Mouse (Mus musculus): ENCODE results near the gene C2.
A peak's percentile ranks its signal among the peaks of the same experiment; 100 is the strongest.

Gene C2

DNA sequence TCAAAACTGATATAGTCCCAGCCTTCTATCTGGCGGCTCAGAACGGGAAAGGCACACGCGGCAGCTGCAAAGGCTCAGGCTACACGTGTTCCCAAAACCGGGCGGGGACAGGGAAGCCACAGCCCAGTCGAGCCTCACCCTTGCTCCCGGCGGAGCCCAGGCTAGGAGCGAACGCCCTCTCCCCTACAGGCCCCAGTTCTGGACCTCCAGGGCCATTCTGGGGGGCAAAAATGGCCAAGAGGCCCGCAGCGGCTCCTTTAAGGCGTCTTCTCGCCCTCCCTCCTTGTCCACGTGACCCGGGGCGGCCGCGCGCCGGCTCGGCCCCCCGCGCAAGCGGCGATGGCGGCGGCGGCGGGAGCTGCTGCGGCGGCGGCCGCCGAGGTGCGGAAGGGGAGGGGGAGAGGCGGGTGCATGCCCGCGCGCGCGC, at the start of gene C2, which contains the start of gene Ehmt2:
Gene C2 (minus strand): TSS at position 106 of the 427 bp plus-strand sequence.
Gene Ehmt2 (plus strand): TSS at position 310 of the 427 bp plus-strand sequence.
- peak; percentile 87 for DNase-seq

DNA sequence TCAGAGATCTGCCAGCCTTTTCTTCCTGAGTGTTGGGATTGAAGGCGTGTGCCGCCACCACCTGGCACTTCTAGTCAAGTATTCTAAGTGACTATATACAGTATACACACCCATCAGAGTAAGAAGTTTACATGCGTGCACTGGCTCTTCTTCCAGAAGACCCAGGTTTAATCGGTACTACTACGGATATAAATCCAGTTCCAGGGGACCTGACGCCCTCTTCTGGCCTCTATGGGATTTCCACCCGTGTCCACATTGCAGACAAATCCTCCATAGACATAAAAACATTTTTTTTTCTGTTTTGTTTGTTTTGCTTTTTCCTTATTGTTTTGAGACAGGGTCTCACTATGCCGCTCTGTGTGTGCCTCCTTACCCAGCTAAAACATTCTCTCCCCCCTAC, 49.5 kb upstream of the C2 start:
- DNase-seq = peak; percentile 56

DNA sequence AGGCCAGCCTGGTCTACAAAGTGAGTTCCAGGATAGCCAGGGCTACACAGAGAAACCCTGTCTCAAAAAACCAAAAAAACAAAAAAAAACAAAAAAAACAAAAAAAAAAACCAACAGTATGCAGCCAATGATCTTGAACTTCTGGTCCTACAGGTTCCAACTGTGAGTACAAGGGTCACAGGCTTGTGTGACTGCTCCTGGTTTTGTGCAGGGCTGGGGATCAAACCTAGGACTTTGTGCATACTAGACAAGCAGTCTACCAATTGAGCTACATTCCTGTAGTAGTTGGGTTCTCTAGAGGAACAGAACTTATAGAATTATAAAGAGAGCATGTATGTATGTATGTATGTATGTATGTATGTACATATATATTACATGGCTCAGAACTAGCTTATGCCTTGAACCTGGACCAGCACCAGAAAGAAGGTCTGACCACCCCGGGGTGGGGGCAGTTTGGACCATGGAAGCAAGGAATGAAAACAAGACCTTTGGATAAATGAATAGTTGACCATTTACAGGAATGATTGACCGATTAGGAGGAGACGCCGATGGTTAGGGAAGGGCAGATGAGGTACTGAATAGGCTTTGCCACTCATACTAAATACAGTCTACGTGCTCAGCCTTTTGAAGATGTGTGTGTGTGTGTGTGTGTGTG, 48.5 kb upstream of the C2 start:
- no peak for DNase-seq

DNA sequence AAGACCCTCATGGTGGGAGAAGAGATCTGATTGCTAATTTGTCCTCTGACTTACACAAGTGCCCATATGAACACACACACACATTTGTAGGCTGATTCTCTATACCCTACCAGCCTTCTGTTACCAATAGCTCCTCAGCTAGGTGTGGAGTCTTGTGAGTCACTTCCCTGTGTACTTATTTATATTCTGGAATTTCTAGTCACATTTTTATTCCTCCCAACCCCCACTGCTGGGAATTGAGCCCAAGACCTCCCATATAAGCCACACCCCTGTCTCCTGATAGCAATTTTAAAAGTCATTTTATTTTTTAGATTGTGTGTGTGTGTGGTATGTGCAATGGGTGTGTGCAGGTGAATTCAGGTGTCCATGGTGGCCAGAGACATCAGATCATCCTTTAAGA, 46.3 kb upstream of the C2 start:
- no peak for DNase-seq

- DNase-seq = no peak
Observed at GRCm38 (mm10) chr17:34943128-34943815, 45.2 kb upstream of the C2 start.

GRCm38 (mm10) chr17:34941344-34942041, 43.4 kb upstream of the C2 start:
- DNase-seq = peak; percentile 41

DNA sequence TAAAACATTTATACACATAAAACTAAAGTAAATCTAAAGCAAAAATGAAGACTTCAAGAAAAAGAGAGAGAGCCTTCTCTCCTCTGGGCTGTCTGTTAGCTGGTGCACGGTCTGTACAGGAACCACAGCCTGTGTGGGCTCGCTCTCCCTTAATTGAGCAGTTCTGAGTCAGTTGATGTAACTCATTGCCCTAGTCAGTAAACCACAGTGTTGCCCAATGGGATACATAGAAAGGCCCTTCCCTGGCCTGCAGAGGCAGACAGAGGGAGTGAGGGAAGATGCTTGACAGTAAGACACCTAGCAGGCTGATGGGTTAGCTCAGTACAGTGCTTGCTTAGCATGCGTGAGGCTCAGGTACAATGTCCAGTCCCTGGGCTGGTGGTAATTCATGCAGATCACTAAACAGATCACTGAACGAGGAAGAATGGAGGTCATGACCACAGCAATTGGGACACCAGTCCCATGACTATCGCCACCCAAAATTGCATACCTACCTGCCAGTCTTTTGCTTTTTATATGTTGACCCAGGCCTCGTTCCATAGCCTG, 40.0 kb upstream of the C2 start:
- DNase-seq = no peak

DNA sequence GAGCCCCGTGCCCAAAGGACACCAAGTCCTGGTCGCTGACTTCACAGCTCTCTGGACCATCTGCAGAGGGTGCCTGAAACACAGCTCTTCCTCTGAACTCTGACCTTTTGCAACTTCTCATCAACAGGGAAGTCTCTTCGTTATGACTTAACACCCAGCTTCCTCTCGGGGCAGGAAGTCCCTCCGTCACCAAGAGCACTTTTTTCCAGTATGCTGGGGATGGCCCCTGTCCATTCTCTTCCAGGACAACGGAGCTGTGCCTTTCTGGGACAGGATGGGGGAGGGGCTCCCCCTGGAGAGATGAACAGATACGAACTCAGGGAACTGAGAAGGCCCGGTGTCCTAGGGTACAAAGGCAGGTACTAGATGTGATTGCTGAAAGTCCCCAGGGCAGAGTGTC, 36.8 kb upstream of the C2 start:
- DNase-seq = no peak

DNA sequence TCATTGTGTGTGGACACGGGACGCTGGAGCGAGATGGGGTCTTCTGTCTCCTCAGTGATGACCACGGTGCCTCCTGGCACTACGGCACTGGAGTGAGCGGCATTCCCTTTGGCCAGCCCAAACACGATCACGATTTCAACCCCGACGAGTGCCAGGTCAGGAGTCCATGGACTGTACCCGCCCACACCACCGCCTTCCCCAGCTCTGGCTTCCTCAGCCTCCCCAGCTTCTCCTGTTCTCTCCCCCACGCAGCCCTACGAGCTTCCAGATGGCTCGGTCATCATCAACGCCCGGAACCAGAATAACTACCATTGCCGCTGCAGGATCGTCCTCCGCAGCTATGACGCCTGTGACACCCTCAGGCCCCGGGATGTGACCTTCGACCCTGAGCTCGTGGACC, 36.0 kb upstream of the C2 start:
- DNase-seq = no peak

DNA sequence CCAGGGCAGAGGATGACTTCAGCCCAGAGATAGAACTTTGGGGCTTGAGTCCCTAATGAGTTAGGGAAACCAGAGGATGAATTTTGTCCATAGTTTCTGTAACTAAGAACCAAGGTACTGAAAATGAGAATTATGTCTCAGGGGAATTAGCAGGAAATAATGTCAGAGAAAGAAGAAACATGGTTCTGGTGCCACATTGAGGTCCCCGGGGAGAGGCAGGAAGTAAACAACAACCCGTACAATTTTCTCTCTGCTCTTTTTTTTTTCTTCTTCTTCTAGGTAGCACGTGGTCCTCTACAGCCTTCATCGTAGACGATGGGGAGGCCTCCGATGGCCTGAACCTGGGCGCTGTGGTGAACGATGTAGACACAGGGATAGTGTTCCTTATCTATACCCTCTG, 34.2 kb upstream of the C2 start:
- DNase-seq = no peak

- DNase-seq = peak; percentile 52
Observed at GRCm38 (mm10) chr17:34931735-34932098, 33.7 kb upstream of the C2 start.

GRCm38 (mm10) chr17:34931061-34931734, 33.1 kb upstream of the C2 start, which contains the start of gene Neu1:
Gene Neu1, plus strand, starts transcription at chr17:34931253.
- peak; percentile 99 for DNase-seq

DNA sequence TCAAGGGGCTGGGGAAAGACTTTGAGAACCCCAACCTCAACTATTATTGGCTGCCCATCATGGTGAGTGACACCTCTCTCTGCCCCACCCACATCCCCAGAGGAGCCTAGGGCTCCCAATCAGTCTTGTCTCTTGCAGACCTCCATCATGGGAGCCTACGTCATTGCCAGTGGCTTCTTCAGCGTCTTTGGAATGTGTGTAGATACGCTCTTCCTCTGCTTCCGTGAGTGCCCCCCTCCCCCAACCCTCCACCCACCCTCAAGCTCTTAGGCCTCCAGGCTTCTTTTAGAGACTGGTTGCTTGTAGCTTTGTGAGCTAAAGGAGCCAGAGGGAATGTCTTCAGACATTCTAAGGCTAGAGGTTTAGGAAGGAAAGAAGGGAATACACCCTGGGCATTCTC, 30.8 kb upstream of the C2 start:
- DNase-seq = no peak

- DNase-seq = no peak
Observed at GRCm38 (mm10) chr17:34927306-34928019, 29.4 kb upstream of the C2 start.

GRCm38 (mm10) chr17:34924258-34924657, 26.2 kb upstream of the C2 start:
- DNase-seq = no peak

- DNase-seq = peak; percentile 22
Observed at GRCm38 (mm10) chr17:34922939-34923338, 24.9 kb upstream of the C2 start.

DNA sequence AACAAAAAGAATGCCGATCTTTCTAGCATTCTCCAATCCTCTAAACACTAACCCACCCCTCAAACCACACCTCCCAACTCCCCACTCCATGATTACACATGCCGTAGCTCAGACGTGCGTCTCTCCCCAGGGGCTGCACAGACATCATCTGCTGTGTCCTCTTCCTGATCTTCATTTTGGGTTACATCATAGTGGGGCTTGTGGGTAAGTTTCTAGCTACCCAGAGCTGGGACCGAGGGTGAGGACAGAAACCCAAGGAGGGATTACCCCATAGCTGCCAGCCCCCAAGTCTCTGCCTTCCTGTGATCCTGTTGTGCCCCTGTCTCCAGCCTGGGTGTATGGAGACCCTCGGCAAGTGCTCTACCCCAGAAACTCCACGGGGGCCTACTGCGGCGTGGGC, 19.1 kb upstream of the C2 start:
- no peak for DNase-seq

- DNase-seq = no peak
Observed at GRCm38 (mm10) chr17:34916316-34916715, 18.3 kb upstream of the C2 start.

- peak; percentile 35 for DNase-seq
Observed at GRCm38 (mm10) chr17:34915410-34915831, 17.4 kb upstream of the C2 start.

DNA sequence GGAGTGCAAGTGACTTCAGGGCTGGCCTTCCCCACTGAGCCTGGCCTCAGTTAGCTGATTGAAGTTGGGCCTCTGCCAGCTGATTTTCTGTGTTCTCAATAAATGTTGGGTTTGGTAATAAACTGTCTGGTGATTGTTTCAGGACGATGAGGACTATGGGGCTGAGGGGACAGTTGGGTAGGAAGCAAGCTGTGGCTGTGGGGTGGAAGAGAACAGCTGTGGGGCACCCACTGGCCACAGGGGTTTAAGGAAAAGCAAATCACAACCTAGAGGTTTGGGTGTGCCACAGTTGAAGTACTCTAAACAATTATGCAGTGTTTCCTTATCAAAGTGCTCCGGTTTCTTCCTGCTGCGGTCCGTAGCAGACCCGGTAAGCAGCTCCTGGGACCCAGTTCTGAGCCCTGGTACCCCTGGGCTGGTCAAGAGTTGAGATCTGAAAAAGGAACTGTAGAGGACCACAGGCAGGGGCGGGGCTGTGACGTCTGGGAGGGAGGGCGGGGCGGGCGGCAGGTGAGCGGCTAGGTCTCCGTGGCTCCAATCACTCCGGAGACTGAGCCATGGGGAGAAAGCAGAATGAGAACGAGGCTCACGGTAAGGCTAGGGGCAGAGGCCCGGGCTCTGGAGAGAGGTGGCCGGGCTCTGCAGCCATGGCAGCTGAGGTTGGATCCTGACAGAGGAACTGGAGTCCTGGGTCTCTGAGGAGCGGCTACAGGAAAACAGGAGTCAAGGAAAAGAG, 16.0 kb upstream of the C2 start, which contains the start of gene Slc44a4:
Gene Slc44a4 (plus strand): TSS at position 537 of the 736 bp plus-strand sequence.
- no peak for DNase-seq

DNA sequence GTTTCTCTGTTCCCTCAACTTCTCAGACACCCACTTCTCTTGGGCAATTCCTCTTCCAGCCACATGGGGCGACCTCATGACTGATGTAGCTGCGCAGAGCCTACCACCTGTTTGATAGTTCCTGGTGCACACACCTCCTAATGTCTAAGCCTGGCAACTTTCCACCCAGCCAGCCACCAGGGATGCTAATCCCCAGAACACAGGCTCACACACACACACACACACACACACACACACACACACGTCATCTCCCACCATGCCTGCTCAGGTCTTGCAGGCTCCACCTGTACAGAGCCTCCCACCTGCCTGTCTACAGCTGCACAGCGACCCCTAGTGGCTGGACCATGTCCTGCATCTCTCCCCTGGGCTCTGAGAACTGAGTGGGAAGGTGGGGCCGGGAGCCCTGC, 13.9 kb upstream of the C2 start:
- peak; percentile 77 for DNase-seq

GRCm38 (mm10) chr17:34910982-34911381, 12.9 kb upstream of the C2 start:
- no peak for DNase-seq

Data from retina, postnatal 1 day (tissue).